Mouse (Mus musculus) urinary bladder, postnatal 10 days (tissue): ENCODE measurements around the gene Ssbp3.

Source experiments
- DNase-seq: peaks from one replicate; pipeline ENCODE4 v3.0.0; 2022; ENCODE audit warnings: low spot score

The Ssbp3 gene

DNA sequence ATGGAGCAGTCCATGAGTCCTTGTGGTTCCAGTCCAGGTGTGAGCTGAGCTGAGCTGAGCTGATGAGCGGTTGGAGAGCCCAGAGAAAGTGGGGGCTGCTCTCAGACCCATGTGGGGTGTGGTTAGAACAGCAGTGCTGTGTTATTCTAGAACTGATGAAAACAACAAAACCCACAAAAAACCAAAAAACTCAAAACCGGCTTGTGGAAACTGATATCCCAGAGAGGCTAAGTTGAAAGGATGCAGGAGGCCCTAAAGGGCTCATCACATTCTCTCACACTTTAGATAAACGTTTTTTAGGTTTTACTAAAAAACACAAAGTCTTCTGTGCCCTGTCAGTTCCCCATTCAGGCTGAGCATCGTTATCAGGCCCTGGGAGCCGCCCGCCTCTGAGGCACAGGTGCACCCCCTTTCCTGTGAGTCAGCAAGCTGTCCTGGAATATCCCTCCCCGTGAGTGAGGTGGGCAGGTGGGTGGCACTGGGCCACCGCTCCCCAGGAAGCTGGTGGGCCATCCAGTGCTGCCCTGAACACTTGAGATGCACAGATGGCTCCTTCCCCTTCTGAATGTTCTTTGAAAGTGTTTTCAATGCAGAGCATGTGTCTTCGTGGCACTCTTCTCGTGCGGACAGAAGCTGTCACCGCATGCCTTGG is 24.6 kb downstream of the Ssbp3 start:
- no peak for DNase-seq

DNA sequence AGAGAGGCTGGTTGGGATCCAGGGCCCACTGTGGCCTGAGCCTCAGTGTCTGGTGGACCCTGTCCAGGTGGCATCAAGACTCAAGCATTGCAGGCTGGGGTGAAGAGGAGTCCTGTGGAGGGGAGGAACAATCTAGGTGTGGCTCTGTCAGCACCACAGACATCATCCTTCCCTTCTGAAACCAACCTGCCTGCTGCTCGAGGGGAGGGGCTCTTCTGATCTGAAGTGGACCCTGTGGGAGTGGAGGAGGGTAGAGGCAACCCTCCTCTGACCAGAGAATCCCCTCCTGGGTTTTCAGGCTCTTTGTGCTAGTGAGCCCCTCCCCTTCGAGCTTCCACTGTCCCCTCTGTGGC is 25.1 kb downstream of the Ssbp3 start:
- DNase-seq: no peak

DNA sequence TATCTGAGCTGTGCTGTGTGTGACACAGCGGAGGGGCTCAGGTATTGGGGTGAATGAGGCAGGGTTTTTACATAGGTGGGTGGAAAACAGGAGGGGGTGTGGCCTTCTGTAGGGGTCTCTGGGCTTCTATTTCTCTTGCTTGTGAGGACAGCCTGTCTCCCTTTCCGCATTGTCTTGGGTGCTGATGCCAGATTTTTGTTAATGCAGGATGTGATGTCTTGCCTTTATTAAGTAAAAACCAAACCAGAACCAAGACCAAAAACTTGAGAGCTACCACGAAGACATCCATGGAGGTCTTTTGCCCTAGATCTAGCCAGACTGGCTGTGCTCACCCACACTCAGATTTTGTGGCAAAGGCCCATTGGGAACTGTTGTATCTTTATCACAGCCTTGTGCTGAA is 25.5 kb downstream of the Ssbp3 start:
- no peak for DNase-seq

DNA sequence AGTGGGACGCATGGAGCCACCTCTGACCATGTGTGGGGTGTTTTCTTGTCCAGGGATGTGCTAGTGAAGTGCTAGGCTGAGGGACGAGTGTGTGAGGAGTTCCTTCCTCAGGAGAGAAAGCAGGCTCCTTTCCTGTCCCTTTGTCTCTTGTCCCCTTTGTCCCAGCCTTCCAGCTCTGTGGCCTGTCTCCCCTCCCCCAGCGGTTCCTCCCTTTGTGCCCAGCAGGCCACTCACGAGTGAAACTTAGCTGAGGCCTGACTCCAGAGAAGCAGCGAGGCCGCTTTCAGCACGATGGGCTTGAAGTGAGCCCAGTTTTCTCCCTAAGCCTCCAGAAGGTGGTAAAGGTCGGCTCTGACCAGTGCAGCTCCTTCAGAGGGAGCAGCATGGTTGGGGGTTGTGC is 26.2 kb downstream of the Ssbp3 start:
- DNase-seq: no peak

DNA sequence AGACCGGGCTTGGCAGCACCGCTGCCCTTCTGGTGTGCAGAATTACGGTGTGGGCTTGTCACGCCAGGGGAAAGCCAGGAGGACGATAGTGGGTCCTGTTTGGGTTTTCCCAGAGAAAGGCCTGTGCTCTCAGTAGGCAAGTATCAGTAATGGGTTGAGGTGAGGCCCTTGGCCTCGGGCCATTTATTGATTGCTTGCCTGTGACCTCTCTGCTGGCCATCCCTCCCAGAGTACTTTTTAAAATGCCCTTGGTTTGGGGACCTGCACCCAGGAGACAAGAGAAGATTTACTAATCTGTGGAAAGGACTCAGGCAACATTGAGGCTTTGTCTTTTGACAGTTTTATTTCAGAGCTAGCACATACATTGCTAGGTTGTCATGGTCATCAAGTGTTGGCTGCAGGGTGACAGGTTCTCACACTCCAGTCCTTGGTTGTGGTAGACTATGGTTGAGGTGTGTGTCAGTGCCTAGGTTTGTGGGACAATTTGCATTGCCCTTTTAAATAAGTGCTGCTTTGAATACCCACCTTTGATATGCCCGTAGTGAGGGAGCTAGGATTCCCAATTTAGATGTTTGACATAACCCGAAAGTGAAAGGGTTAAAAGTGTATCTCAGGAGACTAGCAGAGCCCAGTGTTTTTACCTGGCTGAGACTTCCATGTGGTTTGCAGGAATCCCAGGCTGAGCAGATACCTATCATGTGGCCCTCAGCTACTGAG is 28.2 kb downstream of the Ssbp3 start:
- no peak for DNase-seq

DNA sequence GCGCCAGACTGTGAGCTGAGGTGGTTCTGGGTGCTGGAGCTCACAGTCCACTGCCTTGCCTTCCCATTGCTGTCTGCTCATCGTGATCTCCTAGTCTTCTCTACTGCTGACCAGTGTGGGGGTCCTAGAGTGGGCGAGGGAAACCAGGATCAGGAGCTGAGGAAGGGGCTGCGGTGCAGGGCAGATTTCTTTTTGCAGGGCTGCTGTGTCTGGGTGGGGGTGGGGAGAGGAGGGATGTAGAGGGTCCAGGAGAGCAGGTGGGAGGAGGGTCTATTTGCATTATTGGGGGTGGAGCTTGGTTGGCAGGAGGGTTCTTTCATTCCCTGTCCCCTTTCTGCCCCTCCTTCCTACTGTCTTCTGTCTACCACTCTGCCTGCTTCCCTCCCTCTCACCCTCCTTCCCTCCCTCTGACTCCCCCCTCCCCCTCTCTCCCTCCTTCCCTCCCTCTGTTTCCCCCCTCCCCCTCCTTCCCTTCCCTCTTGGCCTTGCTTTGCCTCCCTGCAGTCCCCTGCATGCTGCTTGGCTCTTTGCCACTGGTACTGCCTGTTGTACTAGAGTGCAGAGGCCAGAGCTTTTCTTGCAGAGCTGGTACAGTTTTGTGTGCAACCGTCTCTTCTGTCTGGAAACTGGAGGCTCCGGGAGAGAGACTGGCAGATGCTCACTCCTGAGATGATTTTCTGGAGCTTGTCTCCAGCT is 28.9 kb downstream of the Ssbp3 start:
- DNase-seq: no peak

DNA sequence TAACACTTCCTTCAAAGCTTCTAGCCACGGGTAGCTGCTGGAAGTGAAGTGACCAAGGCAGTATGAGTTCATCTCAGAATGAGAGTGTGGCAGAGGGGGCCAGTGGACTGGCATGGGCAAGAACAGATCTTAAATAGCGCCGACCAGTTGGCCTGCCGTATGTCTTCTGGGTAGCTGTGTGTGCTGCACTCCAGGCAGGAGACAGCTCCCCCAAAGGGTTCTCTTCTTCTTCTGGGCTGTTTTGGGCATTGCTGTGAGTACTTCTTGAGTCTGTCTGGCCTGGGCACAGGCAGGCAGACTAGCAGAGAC is 29.4 kb downstream of the Ssbp3 start:
- DNase-seq: no peak

DNA sequence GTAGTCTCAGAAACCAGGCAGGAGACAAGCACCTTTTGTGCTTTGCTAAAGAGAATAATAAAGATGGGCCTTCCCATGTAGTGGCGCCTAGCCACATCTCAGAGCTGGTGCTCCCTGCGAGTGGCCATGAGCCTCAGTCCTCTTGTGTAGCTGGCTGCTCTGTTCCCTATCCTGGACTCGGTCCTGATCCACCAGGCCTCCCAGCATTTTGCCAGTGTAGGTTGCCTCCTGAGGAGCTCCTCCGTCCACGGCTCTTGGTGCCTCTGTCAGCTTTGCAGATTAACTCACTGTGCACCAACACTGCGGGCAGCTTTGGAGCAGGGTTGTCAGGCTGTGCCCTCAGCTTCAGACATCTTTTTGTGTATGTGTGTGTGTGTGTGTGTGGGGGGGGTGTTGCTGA is 30.4 kb downstream of the Ssbp3 start:
- DNase-seq: no peak

DNA sequence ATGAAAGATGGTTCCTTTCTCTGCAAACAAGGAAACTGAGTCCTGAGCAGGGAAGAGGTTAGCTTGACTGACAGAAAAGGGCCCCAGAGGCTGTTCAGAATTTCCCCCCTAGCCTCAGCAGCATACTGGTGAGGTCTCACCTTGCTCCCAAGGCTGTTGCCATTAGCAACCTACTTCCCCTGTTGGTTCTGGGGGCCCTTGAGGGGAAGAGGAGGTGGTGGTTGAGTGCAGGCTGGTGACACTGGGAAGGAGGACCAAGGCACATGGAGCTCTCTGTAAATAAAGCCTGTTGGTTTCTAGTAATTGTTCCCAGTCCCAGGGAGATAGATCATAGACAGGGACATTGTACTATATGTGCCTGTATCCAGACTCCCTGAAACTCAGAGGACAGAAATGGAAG is 31.0 kb downstream of the Ssbp3 start:
- no peak for DNase-seq

DNA sequence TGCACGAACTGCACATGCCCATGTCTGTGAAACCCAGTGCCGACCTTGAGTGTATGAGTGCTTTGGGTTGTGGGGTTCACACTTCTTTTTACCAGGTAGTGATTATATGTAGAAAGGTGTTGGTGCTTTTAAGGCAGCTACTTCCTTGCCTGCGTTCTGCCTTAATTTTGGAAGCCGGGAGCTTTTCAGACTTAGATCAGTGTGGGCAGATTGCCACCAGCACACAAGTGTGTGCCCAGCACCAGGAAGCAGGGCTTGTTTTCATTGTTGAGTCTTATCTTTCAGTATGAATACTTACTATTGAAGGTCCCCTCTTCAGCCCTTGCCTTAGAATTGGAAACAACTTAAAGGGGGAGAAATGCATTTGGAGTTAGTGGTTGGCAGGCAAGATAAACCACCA is 32.0 kb downstream of the Ssbp3 start:
- no peak for DNase-seq

DNA sequence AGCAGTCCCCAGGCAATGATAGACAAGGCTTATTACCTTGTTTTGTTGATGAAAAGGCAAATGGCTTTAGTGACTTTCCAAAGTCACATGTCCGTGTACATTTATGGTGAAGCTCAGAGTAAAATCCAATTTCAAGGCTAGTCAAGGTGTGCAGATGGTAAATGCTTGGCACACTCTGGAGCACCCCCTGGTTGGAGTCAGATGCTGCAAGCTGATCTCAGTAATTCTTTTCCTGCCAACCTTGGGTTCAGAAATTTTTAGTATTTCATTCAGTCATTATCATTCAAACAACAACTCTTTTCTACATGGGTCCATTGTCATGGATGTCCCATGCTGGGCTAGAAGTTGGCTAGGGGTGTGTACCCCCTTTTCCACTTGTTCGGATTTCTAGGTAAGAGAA is 33.1 kb downstream of the Ssbp3 start:
- no peak for DNase-seq

DNA sequence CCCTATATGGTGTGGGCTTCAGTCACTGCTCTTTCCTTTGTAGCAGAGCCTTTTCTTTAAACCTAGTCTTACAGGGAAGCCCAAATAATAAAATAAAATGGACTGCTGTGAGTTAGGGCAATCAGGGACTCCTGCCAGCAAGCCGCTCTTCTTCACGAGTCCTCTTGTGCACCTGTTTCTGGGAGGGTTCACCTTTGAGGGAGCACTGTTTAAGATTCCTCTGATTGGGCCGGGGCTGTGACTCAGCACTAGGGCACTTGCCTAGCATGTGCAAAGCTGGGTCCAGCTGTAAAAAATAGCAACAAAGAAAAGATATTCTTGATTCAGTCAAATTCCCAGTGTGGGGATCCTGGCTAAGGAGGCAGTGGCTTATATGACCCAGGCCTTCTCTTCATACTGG is 34.4 kb downstream of the Ssbp3 start:
- no peak for DNase-seq

DNA sequence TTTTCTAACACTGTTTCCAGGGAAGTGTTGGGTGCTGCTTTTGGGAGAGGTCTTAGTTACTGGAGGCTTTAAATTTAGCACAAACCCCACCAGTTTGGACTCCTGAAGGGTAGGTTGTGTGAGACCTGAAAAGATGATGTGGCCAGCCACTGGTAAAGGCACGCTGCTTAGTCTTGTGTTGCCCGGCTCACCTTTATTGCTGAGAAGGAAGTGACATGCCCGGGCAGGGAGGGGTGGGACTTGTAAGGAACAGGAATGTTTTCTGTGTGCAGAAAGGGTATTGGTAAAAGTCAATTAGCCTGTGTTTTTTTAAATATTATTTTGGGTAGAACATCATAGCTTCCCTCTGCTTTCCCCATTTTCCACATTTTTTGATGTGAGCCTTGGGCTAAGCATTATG is 37.2 kb downstream of the Ssbp3 start:
- DNase-seq: no peak

DNA sequence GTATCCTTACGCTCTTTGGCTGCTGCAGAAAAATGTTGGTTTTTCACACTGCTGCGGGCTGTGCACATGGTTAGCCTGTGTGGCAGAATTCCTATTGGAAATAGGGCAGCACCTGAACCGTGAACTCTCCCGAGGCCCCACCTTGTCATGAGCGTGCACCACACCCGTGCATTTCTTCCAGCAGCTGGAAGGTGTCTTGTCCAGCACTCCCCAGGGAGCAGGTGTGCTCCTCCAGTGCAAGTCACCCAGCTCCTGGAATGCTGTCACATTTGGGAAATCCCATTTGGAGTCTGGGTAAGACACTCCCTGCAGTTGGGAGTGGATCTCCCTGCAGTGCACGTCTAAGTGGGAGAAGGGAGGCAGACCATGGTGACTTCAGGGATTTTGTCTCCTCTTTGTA is 38.0 kb downstream of the Ssbp3 start:
- no peak for DNase-seq

DNA sequence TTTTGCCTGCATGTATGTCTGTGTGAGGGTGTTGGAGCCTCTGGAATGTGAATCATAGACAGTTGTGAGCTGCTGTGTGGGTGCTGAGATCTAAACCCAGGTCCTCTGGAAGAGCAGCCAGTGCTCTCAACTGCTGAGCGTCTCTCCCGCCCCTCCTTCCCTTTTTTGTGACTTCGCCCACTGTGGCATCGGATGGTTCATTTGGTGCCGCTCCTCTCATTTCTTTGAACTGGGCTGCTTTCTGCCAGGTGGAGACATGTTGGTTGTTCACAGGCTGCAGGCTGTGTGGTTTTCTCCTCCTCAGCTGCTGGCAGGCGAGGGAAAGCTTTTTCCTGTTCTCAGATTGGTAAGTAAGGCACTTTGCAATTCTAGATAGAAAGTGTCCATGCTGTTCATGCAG is 38.7 kb downstream of the Ssbp3 start:
- no peak for DNase-seq

DNA sequence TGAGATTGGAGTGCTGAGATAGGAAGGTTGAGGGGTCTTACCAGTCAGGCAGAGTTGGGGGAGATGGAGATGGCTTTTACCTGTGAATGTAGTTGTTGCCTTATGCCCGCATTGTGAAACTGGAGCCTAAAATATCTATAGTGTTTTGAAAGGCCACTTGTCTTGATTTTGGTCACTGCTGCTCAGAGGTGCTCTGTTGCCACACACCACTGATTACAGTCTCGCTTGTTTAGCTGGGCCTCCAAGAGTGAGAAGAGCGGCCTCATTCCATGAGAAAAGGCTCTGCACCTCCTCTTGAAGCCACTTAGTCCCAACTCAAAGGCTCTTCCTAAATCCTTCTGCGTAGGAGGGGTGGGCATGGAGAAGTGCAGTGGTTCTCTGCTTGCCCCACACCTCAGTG is 40.3 kb downstream of the Ssbp3 start:
- no peak for DNase-seq

DNA sequence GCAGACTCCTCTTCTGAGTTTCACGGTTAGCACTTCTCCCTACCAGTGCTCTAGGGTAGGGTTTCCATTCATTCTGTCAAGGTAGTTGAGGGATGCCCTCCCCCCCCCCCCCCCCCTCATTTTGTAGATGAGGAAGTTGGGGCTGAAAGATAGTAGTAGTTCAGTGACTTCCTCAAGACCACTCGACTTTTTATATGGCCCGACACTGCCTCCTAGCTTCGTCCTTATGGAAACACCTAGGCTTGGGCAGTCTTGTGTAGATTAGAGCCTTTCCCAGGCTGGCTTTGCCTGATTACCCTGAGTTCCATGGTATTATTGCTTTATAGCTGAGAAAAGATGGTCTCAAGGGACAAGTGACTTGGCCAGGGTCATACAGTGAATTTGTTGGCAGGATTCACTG is 41.0 kb downstream of the Ssbp3 start:
- no peak for DNase-seq

DNA sequence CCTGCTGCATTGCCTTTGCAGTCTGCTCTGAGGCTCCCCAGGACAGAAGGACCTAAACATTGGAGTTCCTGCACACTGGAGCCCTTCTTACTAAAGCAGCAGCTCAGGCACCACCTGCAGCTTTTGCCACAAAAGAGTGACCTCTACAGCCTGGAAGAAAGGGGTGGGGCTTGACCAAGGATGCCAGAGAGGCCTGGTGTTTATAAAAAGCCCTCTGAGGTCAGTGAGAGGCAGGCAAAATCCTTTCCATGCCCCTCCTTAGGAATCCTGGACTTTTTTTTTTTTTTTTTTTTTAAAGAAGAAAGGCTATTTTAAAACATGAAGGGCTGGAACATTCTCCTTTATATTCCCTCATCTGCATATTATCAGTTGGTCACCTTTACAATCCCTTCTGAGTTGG is 42.7 kb downstream of the Ssbp3 start:
- no peak for DNase-seq

DNA sequence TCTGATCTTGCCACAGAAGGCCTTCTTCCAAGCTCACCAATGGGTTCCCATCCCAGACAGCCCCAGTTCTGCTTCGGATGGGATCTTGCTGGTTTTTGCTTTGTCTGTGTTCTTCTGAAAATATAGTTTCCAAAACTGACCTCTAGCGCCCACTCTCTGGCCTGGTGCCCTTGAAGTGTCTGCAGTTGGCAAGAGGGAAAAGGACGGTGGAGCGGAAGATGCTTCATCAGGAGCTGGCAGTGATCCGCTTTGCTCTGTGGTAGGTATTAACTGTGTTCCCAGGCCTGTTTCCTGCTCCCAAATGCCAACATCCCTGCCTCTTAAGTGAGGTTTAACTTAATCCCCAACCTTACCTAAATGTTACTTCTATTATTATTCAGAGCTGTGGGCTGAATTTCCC is 43.3 kb downstream of the Ssbp3 start:
- DNase-seq: no peak

DNA sequence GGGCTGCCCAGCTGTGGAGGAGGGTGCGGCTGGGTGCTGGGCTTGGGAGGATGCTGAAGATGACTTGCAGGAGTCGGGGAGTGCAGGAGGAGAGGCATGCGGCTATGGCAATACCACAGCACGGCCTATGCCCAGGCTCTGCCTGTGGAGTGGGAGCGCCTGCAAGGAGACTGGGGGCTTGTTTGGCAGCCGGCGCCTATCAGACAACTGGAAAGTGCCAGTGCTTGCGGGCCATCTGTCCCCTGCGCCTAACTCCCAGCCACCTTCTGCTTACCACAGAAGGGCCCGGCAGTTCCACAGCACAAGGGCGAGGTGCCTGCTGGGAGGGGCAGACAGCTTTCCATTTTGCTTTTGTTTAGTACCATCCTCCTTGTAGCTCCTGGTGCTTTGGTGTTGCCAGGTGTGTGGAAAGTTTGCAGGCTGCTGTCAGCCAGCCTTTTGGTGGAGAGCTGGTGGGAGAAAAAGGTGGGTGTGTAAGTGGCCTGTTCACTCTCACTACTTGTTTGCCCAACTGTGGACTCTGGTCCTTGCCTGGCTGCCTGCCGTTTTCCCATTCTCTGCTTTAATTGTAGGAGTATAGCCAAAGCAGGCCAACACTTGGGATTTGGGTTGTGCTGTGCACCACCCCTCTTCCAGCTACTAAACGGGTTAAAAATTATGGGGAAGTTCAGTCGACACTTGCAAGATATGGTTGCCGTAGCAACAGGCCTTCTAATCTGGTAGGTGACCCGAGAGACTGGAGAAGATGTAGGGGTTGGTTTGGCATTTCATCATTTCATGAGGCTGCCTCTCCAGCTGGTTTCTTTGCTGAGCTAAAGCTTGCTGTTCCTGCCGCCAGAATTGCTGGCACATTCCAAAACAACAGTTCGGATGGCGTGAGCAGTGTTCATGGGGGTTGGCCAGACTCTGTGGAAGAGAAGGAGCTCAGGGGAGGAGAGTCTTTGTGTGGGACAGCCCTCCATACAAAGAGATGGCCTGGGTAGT is 45.5 kb downstream of the Ssbp3 start:
- no peak for DNase-seq

DNA sequence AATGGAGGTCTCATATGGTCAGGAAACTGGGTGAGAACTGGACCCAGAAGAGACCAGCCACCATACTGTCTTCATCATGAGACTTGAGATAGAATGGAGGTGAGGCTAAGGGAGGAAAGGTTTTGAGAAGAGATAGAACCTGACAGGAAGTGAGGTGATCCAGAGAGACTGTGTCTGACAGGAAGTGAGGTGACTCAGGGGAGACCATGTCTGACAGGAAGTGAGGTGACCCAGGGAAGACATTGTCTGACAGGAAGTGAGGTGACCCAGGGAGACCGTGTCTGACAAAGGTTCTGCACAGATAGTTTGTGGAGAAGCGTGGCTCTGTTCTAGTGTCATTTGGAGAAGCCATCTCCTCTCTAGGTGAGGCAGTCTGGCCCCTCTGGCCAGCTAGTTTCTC is 47.6 kb downstream of the Ssbp3 start:
- no peak for DNase-seq

DNA sequence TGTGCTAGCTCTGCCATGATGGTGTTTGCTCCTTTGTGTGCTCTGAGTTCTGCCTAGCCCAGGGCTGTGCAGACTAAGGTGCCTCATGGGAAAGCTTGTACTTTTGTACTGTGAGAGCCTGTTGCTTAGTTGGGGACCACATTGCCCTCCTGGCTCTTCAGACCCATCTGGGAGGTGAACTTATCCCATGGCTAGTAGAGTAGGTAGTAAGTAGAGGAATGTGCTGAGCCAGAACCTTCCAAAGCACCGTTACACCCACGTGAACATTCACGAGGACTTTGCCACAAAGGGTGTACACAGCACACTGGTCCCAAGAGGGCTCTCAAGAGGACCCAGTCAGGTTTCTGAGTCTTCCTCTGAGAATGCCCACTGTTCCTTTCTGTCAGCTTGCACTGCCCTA is 48.1 kb downstream of the Ssbp3 start:
- no peak for DNase-seq
